Mouse (Mus musculus) forebrain, postnatal 0 days (tissue): ENCODE results near the gene Avl9. TPM values are rescaled to one million over a fixed set of nuclear protein-coding genes. Genes with fewer than 3 reads are reported as not detected.

Experiments used
- ATAC-seq: fragments of 200-750 bp; cut with Nextera tagmentation; 2 replicates; pipeline ENCODE4 v1.8.0; 2017; ENCODE audit warnings: mild to moderate bottlenecking, moderate library complexity
- DNase-seq: peaks from one replicate; pipeline ENCODE4 v3.0.0-alpha.2; 2015
- H3K27ac ChIP-seq: fragments of 300-500 bp; sonication (generic); 2 replicates; pipeline ENCODE4 v1.5.1; 2014; ENCODE audit warnings: low read depth, mild to moderate bottlenecking, antibody characterized with exemption, low read length, moderate library complexity, mixed read lengths
- H3K27me3 ChIP-seq: fragments of 300-500 bp; sonication (generic); 2 replicates; pipeline ENCODE4 v1.6.1; 2014; ENCODE audit warnings: mild to moderate bottlenecking, low read length, mixed read lengths; ENCODE audit not compliant: insufficient read depth
- H3K36me3 ChIP-seq: fragments of 300-500 bp; sonication (generic); 2 replicates; pipeline ENCODE4 v1.6.1; 2014; ENCODE audit warnings: mild to moderate bottlenecking, moderate library complexity; ENCODE audit not compliant: insufficient read depth
- H3K4me1 ChIP-seq: fragments of 300-500 bp; sonication (generic); 2 replicates; pipeline ENCODE4 v1.6.1; 2014; ENCODE audit warnings: antibody characterized with exemption; ENCODE audit not compliant: insufficient read depth
- H3K4me2 ChIP-seq: fragments of 300-500 bp; sonication (generic); 2 replicates; pipeline ENCODE4 v1.6.1; 2014; ENCODE audit warnings: low read depth, mild to moderate bottlenecking, moderate library complexity
- H3K4me3 ChIP-seq: fragments of 300-500 bp; sonication (generic); 2 replicates; pipeline ENCODE4 v1.5.1; 2014; ENCODE audit warnings: low read depth, low read length, mixed read lengths
- H3K9ac ChIP-seq: fragments of 300-500 bp; sonication (generic); 2 replicates; pipeline ENCODE4 v1.6.1; 2014; ENCODE audit warnings: mild to moderate bottlenecking
- H3K9me3 ChIP-seq: fragments of 300-500 bp; sonication (generic); 2 replicates; pipeline ENCODE4 v1.6.1; 2016; ENCODE audit warnings: low read length
- CTCF ChIP-seq: sonication (generic); IDR thresholded peaks from 2 replicates; pipeline ENCODE4 v1.5.1; 2016; ENCODE audit warnings: antibody characterized with exemption, control low read depth, low read depth
- WGBS: fragments of 180-500 bp; shearing (Covaris S2); extraction: QIAGEN DNeasy Blood & Tissue Kit; methylation state at CpG from one replicate; pipeline ENCODE4 v1.1.7; 2014; 5-methylcytosine and 5-hydroxymethylcytosine counted together
- polyA plus RNA-seq: library from polyadenylated mRNA; unstranded; fragments of >200 nt; fragmentation: Nextera tagmentation; extraction: Ambion mirVana; gene quantifications from 2 replicates; pipeline ENCODE4 v1.2.1, GENCODE M21; 2015
- total RNA-seq: library from RNA; depleted of rRNA; stranded (reverse); fragments of >200 nt; gene quantifications from 2 replicates; pipeline ENCODE4 v1.2.3, GENCODE M21; 2014; rRNA removed

Avl9 gene
- total RNA-seq (59.7 and 66.1 TPM in 2 replicates), polyA plus RNA-seq (12.3 and 19.9 TPM in 2 replicates)

DNA sequence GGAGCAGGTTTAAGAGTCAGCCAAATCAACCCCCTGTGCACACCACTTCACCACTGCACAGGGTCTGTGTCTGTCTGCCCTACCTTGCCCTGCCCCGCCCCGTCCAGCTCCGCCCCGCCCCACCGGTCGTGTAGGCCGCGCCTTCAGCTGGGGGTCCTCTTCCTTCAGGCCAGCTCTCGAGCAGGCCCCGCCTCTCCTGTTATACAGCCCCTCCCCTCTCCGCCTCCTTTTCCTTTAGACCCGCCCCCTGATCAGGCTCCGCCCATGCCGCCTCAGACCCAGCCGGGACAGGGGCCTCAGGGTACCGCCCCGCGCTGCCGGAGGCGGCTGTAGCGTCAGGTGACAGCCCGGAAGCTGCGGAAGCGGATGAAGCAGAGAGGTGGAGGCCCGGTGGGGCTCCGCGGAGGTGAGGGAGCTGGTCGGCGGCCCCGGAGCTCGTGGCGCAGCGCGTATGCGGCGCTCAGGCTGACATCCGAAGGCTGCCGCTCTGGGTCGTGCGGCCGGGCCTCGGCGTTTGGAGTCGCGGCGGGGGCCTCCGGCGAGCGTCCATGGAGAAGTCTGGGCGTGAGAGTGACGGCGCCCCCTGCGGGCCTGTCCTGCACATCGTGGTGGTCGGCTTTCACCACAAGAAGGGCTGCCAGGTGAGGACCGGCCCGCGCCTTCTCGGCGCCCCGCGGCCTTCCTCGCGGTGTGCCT is at the start of gene Avl9:
Avl9 (plus strand) TSS at position 326 of the 696 bp plus-strand sequence.
- peak within 1 kb of the TSS; percentile 96 for H3K27ac ChIP-seq
- DNase-seq (peak; percentile 95), ATAC-seq (peak; percentile 97)
- H3K27me3 ChIP-seq, result no peaks in the 10 kb centered on the region
- WGBS, result under 1% methylated on average over 55 of the region's 64 CpGs
- peak within 1 kb of the TSS; percentile 90 for H3K9ac ChIP-seq
- TF ChIP-seq CTCF, result peak; percentile 76
- no peaks in the 10 kb centered on the region for H3K36me3 ChIP-seq
- H3K4me2 ChIP-seq, result peak within 1 kb of the TSS; percentile 64
- peak within 1 kb of the TSS; percentile 88 for H3K4me3 ChIP-seq
- peaks cover 3% of the 10 kb centered on the region; the same call in 1 of the 2 replicates for H3K4me1 ChIP-seq
- H3K9me3 ChIP-seq, result no peaks in the 10 kb centered on the region

DNA sequence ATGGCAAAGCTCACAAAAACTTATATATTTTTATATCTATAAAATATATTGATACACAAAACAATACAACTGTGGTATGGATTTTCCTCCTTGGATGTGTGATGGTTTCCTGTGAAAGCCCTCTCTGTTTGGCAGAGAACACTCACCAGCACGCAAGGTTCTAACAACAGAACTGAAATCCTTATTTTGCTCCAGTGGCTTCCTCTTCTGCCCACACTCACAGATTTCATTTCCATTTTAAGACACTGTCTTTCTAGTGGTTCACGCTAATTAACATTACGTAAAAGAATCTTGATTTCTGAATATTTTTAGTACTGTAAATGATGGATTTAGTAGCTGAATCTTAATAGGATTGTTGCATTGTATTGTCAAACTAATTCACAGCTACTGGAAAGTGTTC is 26.5 kb upstream of the Avl9 start:
- ATAC-seq (no peak), DNase-seq (no peak)
- H3K4me3 ChIP-seq, result no peak overlapping the region
- WGBS, result 75% methylated on average over 3 of the region's 3 CpGs
- no peak overlapping the region for H3K27ac ChIP-seq
- no peak overlapping the region for H3K9ac ChIP-seq
- TF ChIP-seq CTCF, result no peak
- no peaks in the 10 kb centered on the region for H3K4me1 ChIP-seq
- no peaks in the 10 kb centered on the region for H3K9me3 ChIP-seq
- H3K27me3 ChIP-seq, result no peaks in the 10 kb centered on the region
- H3K4me2 ChIP-seq, result no peak overlapping the region
- H3K36me3 ChIP-seq, result no peaks in the 10 kb centered on the region

DNA sequence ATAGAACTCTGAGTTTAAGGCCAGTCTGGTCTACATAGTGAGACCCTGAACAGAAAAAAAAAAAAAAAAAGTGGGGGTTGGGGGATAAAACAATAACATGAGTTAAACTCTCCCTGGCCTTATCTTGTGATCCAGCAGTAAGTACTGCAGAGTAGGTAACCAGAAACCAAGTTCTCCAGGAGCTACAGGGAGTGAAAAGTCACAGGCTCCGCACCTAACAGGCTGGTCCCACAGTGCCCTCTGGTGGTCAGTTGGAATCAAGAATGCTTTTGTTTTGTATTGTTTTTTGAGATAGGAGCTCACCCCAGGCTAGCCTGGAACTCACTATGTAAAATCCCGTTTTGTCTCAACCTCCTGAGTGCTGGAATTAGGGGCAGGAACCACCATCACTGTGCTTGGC is 23.5 kb upstream of the Avl9 start:
- peak; percentile 25; the same call in 1 of the 2 replicates for ATAC-seq

GRCm38 (mm10) chr6:56692445-56692844 is 22.3 kb upstream of the Avl9 start:
- Histone ChIP-seq H3K4me1 (no peaks in the 10 kb centered on the region), H3K27me3 (no peaks in the 10 kb centered on the region), H3K4me2 (no peak overlapping the region), H3K4me3 (no peak overlapping the region), H3K9me3 (no peaks in the 10 kb centered on the region), H3K9ac (no peak overlapping the region), H3K27ac (no peak overlapping the region), H3K36me3 (no peaks in the 10 kb centered on the region)
- DNase-seq, result no peak
- no peak for ATAC-seq
- 71% methylated on average over 4 of the region's 4 CpGs for WGBS
- no peak for TF ChIP-seq CTCF

More for the DNA sequence above, 23.5 kb upstream of the Avl9 start:
- Histone ChIP-seq H3K4me3 (no peak overlapping the region), H3K27ac (no peak overlapping the region), H3K4me1 (no peaks in the 10 kb centered on the region), H3K9me3 (no peaks in the 10 kb centered on the region), H3K27me3 (no peaks in the 10 kb centered on the region), H3K9ac (no peak overlapping the region), H3K36me3 (no peaks in the 10 kb centered on the region), H3K4me2 (no peak overlapping the region)
- WGBS, result 0% methylated on average over 2 of the region's 2 CpGs
- peak; percentile 77 for TF ChIP-seq CTCF
- peak; percentile 80 for DNase-seq

DNA sequence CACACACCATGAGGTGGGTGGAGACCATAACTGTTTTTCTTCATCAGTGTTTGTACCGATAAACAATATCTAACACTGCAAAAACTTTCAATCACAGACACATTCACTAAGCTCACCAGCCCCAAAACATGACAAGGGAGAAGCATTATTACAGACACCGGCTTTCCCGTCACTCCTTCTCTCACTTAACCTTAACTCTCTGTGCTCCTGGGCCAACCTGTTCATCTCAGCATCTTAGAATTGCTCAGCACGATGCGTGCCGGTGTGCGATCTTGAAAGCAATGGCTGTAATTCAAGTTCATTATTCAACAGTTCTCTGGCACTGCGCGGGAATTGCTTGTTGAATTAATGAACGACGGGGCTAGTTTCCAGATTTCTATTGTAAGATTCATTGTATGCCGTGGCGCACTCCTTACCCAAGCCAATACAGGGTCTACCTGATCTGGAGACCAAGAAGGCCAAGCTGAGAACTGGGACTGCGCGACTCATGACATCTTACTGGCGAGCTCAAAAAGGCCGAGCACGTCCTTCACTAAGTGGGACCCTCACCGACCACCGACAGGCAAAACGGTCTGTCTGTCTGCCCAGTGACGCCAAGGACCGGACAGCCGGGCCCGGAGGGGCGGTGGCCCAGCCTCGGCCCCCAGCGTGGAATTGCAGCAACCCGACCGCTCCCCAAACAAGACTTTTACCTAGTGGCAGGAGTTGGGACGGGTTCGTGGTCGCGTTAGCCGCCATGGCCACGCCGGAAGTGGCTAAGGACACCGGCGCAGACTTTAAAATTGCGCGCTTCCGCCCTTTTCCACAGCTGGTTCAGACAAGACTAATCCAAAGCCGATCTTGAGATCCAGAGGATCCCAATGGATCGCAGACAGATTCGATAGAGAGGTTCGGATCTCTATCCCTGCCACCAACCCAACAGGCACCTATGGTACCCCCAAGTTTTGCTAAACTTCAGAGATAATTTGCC is 10.5 kb upstream of the Avl9 start, which contains the start of gene Lsm5:
Lsm5 (minus strand) TSS at position 780 of the 970 bp plus-strand sequence.
- H3K27ac ChIP-seq, result no peak within 1 kb of the TSS
- DNase-seq, result peak; percentile 93
- TF ChIP-seq CTCF, result no peak
- H3K27me3 ChIP-seq, result no peaks in the 10 kb centered on the region
- WGBS, result 1% methylated on average over 46 of the region's 46 CpGs
- no peaks in the 10 kb centered on the region for H3K9me3 ChIP-seq
- H3K4me2 ChIP-seq, result peak within 1 kb of the TSS; percentile 76
- peak within 1 kb of the TSS; percentile 77 for H3K4me3 ChIP-seq
- ATAC-seq, result peak; percentile 97
- H3K9ac ChIP-seq, result peak within 1 kb of the TSS; percentile 53
- H3K4me1 ChIP-seq, result peaks cover 7% of the 10 kb centered on the region
- H3K36me3 ChIP-seq, result no peaks in the 10 kb centered on the region

DNA sequence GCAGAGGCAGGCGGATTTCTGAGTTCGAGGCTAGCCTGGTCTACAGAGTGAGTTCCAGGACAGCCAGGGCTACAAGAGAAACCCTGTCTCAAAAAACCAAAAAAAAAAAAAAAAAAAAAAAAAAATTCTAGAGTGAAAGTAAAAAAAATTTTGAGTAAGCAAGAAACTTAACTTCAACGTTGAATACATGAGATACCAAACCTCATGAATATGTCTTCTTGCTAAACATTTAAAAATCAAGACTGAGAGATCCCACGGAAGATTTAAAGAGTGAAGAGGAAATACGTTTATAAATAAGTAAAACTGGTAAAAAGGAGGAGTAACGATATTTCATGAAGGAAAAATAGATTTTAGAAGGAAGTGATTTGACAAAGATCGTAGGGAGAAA is 519 bp upstream of the Avl9 start:
- H3K9ac ChIP-seq, result peak overlapping the region; percentile 90
- TF ChIP-seq CTCF, result no peak

More for the DNA sequence above, 519 bp upstream of the Avl9 start:
- H3K36me3 ChIP-seq, result no peaks in the 10 kb centered on the region
- peak overlapping the region; percentile 64 for H3K4me2 ChIP-seq
- H3K27me3 ChIP-seq, result no peaks in the 10 kb centered on the region
- H3K4me1 ChIP-seq, result peaks cover 3% of the 10 kb centered on the region; the same call in 1 of the 2 replicates
- 38% methylated on average over 7 of the region's 7 CpGs for WGBS
- DNase-seq (no peak), ATAC-seq (no peak)
- peak overlapping the region; percentile 88 for H3K4me3 ChIP-seq
- H3K9me3 ChIP-seq, result no peaks in the 10 kb centered on the region
- peak overlapping the region; percentile 96 for H3K27ac ChIP-seq
